22 mouse cellular contexts compared by ENCODE assay signal in the genomic region with DNA sequence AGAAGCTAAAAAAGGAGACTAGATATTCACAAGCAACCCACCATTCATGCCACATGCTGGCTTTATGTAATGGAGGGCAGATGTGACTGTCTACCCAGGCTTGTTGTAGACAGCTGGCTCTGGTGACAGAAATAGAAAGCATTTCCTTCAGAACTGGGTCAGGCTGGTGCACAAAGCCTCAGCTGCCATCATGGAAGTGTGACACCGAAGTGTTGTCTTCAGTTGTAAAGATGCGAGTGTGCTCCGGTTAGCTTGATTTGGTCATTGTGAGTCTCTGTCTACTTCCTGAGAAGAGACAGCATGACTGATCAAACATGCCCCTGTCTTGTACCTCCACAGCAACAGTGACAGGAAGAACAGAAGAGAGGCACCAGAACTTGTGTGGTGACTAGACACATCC.
DNase-seq lines count a peak whose midpoint lies in the region; ATAC-seq and TF ChIP-seq lines count a peak whose summit lies in the region.
"Had no signal": no experiment of that assay in that cellular context is flagged by ENCODE, and none has a peak within 500 bp of the region (broad histone marks: within the 10 kb centered on the region; RNA-seq: fewer than 3 reads in every experiment).

No protein-coding gene starts in this region.

- no peaks in the 10 kb centered on the region for H3K4me1 ChIP-seq in forebrain, postnatal 0 days (ENCODE audit: insufficient read depth)
- H3K4me1 ChIP-seq in forebrain, embryonic 14.5 days (ENCODE audit: control insufficient read depth, insufficient read depth, low read length): no peaks in the 10 kb centered on the region
- H3K4me1 ChIP-seq: hindbrain, embryonic 15.5 days; limb, embryonic 10.5 days; midbrain, embryonic 15.5 days; neural tube, embryonic 12.5 days had no signal

- no peak overlapping the region for H3K4me3 ChIP-seq in forebrain, postnatal 0 days (ENCODE audit: low read depth, low read length)
- no peak overlapping the region for H3K4me3 ChIP-seq in forebrain, embryonic 14.5 days (ENCODE audit: low read depth, low read length)
- H3K4me3 ChIP-seq: embryonic facial prominence, embryonic 13.5 days; forebrain, embryonic 10.5 days; heart, adult 2 months; hindbrain, embryonic 15.5 days; limb, embryonic 10.5 days; liver, embryonic 12.5 days; lung, embryonic 15.5 days; midbrain, embryonic 15.5 days; neural tube, embryonic 12.5 days had no signal

- H3K4me2 ChIP-seq in forebrain, postnatal 0 days (ENCODE audit: low read depth): no peak overlapping the region
- H3K4me2 ChIP-seq in forebrain, embryonic 14.5 days (ENCODE audit: low read length): no peak overlapping the region
- H3K4me2 ChIP-seq: embryonic facial prominence, embryonic 13.5 days; hindbrain, embryonic 15.5 days; liver, embryonic 12.5 days; lung, embryonic 15.5 days; midbrain, embryonic 15.5 days; neural tube, embryonic 12.5 days had no signal

- no peak for TF ChIP-seq CTCF in forebrain, postnatal 0 days (IDR thresholded peaks at IDR 0.05; ENCODE audit: low read depth)

- peak; percentile 60 for ATAC-seq in forebrain, postnatal 0 days
- ATAC-seq in forebrain, embryonic 14.5 days: no peak
- ATAC-seq: liver, embryonic 12.5 days; midbrain, embryonic 15.5 days; Patski had no signal

- 85% methylated on average over 3 of the region's 3 CpGs for WGBS in forebrain, postnatal 0 days
- WGBS in forebrain, embryonic 14.5 days: 95% methylated on average over 3 of the region's 3 CpGs

- no peak overlapping the region for H3K9ac ChIP-seq in forebrain, postnatal 0 days
- H3K9ac ChIP-seq in forebrain, embryonic 14.5 days (ENCODE audit: low read length): no peak overlapping the region
- H3K9ac ChIP-seq: embryonic facial prominence, embryonic 13.5 days; hindbrain, embryonic 15.5 days; liver, embryonic 12.5 days; lung, embryonic 15.5 days; midbrain, embryonic 15.5 days; neural tube, embryonic 12.5 days had no signal

- H3K36me3 ChIP-seq in forebrain, postnatal 0 days (ENCODE audit: insufficient read depth): no peaks in the 10 kb centered on the region
- H3K36me3 ChIP-seq in forebrain, embryonic 14.5 days (ENCODE audit: control insufficient read depth, insufficient read depth, low read length): no peaks in the 10 kb centered on the region
- H3K36me3 ChIP-seq: embryonic facial prominence, embryonic 13.5 days; forebrain, embryonic 10.5 days; hindbrain, embryonic 15.5 days; limb, embryonic 10.5 days; liver, embryonic 12.5 days; lung, embryonic 15.5 days; midbrain, embryonic 15.5 days; neural tube, embryonic 12.5 days had no signal

- H3K27me3 ChIP-seq in forebrain, postnatal 0 days (ENCODE audit: insufficient read depth, low read length): no peaks in the 10 kb centered on the region
- H3K27me3 ChIP-seq in forebrain, embryonic 14.5 days (replicated peaks; ENCODE audit: control insufficient read depth, insufficient read depth, low read length): no peaks in the 10 kb centered on the region
- H3K27me3 ChIP-seq: embryonic facial prominence, embryonic 13.5 days; hindbrain, embryonic 15.5 days; liver, embryonic 12.5 days; lung, embryonic 15.5 days; midbrain, embryonic 15.5 days; neural tube, embryonic 12.5 days; Patski had no signal

- no peak for DNase-seq in forebrain, postnatal 0 days
- DNase-seq in forebrain, embryonic 14.5 days (ENCODE audit: low spot score): no peak
- DNase-seq in right cerebral cortex, adult 18-20 months: peak; percentile 81
- DNase-seq in right cerebral cortex, postnatal 4 days: no peak
- peak; percentile 20 for DNase-seq in right cerebral cortex, postnatal 25 days
- DNase-seq in thymus, postnatal 36 days: peak; percentile 43 to 74
- DNase-seq in embryo, embryonic 10.5 days (ENCODE audit: low spot score): no peak
- no peak for DNase-seq in urinary bladder, adult 2 months (ENCODE audit: low spot score)
- DNase-seq: cerebellum, adult 18-20 months; heart, adult 2 months; heart, postnatal 10 days; kidney, adult 11 months; kidney, postnatal 4 days had no signal

- H3K9me3 ChIP-seq in forebrain, postnatal 0 days (ENCODE audit: low read length): no peaks in the 10 kb centered on the region
- H3K9me3 ChIP-seq in forebrain, embryonic 14.5 days (replicated peaks; ENCODE audit: control insufficient read depth, low read length): no peaks in the 10 kb centered on the region
- H3K9me3 ChIP-seq: embryonic facial prominence, embryonic 13.5 days; forebrain, embryonic 10.5 days; hindbrain, embryonic 15.5 days; limb, embryonic 10.5 days; liver, embryonic 12.5 days; lung, embryonic 15.5 days; midbrain, embryonic 15.5 days; neural tube, embryonic 12.5 days had no signal

- no peak overlapping the region for H3K27ac ChIP-seq in forebrain, postnatal 0 days (ENCODE audit: low read depth, low read length)
- no peak overlapping the region for H3K27ac ChIP-seq in forebrain, embryonic 14.5 days (ENCODE audit: low read depth, low read length)
- H3K27ac ChIP-seq: embryonic facial prominence, embryonic 13.5 days; heart, adult 2 months; hindbrain, embryonic 15.5 days; limb, embryonic 10.5 days; liver, embryonic 12.5 days; lung, embryonic 15.5 days; midbrain, embryonic 15.5 days; neural tube, embryonic 12.5 days had no signal

Comparison
In these comparisons a context has a peak if more than half of its experiments do, and no peak if none do; other contexts are left out.
1. DNase-seq: peak in right cerebral cortex, adult 18-20 months (single experiment), right cerebral cortex, postnatal 25 days (single experiment) and thymus, postnatal 36 days (2 of 2); none in forebrain, postnatal 0 days (single experiment), forebrain, embryonic 14.5 days (single experiment), right cerebral cortex, postnatal 4 days (single experiment), embryo, embryonic 10.5 days (single experiment) and urinary bladder, adult 2 months (single experiment).